Mouse (Mus musculus): ENCODE data around the gene Nsa2. TPM values are rescaled to one million over a fixed set of nuclear protein-coding genes. Genes with fewer than 3 reads are reported as not detected.

Nsa2 gene
- polyA plus RNA-seq (2017; shearing (Covaris generic)) = 103 TPM

DNA sequence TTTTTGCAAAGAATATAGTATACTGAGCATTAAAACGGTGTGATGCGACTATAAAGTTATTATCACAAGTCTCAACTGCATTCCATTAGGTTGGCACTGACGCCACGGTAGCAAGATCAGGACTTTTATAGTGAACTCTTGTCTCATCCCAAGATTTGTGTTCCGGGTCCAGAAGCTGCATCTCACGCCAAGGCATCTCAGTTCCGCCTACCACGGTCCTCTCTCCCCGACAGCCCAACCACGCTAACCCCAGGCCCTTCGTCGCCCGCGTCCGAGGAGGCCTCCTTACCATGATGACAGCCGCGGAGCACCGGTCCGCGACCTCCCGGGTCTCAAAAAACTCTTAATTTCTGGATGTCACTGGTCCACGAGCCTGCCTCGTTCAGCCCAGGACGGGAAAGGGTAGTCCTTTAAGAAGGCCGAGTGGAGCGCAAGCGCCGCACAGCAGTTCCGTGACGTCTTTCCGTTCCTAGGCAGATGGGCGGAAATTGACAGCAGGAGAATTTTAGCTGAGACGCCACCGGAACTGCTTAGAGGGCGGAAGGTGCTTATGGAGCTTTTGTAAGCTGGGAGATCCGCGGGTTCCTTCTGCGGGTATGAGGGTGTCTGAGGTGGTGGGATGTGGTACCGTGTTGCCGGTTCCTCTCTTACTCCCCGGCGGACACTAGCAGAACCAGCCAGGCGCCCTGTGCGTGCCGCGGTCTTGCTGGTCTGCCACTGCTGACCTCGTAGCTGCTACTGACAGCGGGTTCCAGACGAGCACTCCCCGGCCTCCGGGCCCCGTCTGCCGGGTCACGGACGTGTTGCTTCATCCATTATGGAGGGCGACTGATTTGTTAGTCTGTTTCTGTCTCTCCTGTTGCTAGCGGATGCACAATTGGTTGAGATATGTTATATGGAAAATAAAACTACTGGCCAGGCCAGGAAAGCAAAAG is at the start of gene Nsa2, which contains the start of gene Gfm2:
Gene Nsa2 (minus strand): TSS at position 472 of the 935 bp plus-strand sequence.
Gene Gfm2 (plus strand): TSS at position 472 of the 935 bp plus-strand sequence.

DNA sequence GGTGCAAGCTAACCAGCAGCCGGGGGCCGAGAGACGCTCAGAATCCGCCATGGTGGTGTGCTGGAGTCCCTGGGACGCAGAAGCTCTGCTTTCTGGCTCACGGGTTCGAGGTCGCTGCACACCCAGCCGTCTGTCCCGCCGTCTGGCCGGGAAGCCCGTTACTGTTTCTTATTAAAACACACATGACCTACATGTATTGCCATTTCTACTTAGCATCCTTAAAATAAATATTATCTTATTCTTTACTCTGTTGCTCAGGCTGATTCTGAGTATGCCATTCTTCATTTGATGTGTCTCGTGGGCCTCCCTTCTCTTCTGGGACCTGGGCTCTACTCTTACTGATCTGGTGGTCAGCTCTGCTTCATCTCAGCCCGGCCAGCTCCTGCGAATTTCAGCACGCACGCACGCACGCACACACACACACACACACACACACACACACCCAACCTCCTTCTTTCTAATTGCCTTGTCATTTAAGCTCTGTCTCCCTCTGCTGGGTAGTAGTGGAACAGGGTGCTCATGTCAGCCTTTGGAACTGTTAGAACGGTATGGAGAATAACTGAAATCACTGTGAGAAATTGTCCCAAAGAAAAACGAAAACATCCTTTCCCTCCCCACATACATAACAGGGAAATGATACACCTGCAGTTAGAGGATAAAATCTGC is 38.4 kb downstream of the Nsa2 start, which contains the start of gene Gm6169:
Gene Gm6169 (minus strand): TSS at position 51 of the 666 bp plus-strand sequence.

Other genes starting within 250 kb of the Nsa2 start
- gene Gcnt4, start 213.2 kb downstream of the Nsa2 start, polyA plus RNA-seq (2017; shearing (Covaris generic)) = not detected
- not detected for gene 1700029F12Rik, start 103.6 kb downstream of the Nsa2 start, polyA plus RNA-seq (2017; shearing (Covaris generic))
- 0.35 TPM for gene Fam169a, start 70.7 kb downstream of the Nsa2 start, polyA plus RNA-seq (2017; shearing (Covaris generic))
- 5.6 TPM for gene Gm6169, start 38.7 kb downstream of the Nsa2 start, polyA plus RNA-seq (2017; shearing (Covaris generic))
- 50.4 TPM for gene Gfm2, start within 50 bp of the Nsa2 start, polyA plus RNA-seq (2017; shearing (Covaris generic))
- gene Hexb, start 60.4 kb upstream of the Nsa2 start, polyA plus RNA-seq (2017; shearing (Covaris generic)) = 71.7 TPM
- 0.32 TPM for gene Enc1, start 103.2 kb upstream of the Nsa2 start, polyA plus RNA-seq (2017; shearing (Covaris generic))

All from CD4-positive, CD25-positive, alpha-beta regulatory T cell, adult 9 weeks (primary cell).